Mouse (Mus musculus) cerebellum, adult 8-10 months (tissue): ENCODE measurements at regions not wholly inside any gene's neighbourhood (a gene's known extent, or its start where the extent isn't known, plus 50 kb on each side); places are given as distances from the start of the nearest gene placed in this dataset.

Experiments used
- DNase-seq: peaks from one replicate; pipeline ENCODE4 v3.0.0; 2022

GRCm38 (mm10) chr14:31946032-31946431 lies 82.8 kb upstream of the Galnt15 start:
- DNase-seq: no peak

DNA sequence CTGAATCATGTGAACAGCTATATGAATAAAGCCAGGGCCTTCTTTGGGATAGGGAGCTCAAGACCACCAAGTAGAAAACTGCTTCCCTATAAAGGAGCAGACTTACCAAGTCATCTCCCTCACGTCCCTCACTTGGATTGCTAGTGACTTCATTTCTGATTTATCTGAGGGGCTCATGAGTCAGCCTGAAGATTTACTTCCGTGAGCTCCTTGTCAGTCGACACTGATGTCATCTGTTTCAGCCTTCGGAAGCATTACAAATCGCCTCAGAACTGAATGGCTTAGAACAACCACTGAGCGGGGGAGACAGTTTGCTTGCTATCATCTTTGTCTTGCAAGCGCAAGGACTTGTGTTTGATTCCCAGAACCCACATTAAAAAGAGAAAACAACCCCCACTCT lies 81.5 kb upstream of the Galnt15 start:
- no peak for DNase-seq

DNA sequence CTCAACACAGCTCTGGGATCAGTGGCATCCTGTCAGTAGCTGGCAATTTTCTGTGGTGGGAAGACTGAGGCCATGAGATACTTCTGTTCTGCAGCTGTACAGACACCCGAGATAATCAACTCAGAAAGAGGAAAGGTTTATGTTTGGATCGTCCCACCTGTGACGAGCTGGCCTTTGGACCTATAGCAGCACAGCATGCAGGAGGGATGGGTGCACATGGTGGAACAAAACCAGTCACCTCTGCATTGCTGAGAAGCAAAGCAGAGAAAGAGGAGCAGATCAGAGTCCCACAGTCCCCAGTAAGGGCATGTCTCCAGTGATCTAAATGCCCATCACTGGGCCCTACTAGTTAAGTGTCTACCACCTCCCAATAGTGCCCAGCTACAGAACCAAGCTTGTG lies 76.9 kb upstream of the Galnt15 start:
- DNase-seq: no peak

DNA sequence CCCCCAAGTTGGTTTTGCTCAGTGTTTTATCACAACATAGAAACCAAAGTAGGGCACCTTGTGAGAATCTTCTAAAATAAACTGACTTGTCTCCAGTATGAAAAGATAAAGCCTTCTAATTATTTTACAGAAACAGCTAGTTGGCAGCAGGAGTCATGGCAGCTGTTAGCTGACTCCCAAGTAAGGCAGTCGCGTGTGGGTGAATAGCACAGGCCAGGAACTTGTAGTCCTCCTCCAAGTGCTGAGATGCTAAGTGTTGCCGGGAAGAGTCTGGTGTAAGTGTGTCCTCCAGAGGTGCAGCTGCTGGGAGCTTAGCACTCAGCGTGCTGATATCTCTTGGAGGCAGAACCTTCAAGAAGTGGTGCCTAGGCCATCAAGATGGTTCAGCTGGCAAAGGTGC lies 75.0 kb upstream of the Galnt15 start:
- DNase-seq: no peak

DNA sequence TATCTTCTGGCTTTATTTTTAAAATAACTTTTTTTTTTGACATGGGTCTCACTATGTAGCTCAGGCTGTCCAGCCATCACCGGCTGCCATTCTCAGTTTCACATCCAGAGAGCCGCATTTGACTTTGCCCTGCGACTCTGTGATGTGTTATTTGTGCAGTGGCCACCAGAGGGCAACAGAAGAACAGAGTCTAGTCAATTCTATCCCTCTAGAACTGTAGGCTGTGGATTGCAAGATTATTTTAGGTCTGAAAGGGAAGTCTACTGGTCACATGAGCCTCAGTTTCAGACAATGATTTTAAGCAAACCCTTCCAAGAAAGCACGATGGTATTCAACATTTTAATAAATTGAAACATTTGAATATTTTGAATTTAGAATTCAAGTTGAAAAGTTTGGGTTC lies 73.8 kb upstream of the Galnt15 start:
- DNase-seq: peak; percentile 92

DNA sequence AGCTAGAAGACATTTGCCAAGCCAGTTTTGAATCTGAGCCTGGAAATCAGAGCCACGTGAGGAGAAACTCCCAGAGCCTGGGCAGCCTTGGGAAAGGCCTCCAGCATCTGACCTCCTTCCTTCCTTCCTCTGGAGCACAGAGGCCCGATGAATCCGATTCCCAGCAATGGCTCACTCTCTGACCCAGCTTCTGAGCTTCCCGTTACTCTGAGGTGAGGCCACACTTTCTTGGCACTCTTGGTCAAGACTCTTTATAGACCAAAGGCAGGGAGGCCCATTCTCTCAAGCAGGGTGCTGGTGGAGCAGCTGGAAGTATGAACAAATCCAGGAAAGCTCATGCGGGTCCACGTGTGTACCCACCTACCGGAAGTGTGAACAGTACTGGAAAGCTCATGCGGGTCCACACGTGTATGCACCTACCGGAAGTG lies 71.6 kb upstream of the Galnt15 start:
- no peak for DNase-seq

- no peak for DNase-seq
These were observed 68.5 kb upstream of the Galnt15 start for GRCm38 (mm10) chr14:31960201-31960854.

DNA sequence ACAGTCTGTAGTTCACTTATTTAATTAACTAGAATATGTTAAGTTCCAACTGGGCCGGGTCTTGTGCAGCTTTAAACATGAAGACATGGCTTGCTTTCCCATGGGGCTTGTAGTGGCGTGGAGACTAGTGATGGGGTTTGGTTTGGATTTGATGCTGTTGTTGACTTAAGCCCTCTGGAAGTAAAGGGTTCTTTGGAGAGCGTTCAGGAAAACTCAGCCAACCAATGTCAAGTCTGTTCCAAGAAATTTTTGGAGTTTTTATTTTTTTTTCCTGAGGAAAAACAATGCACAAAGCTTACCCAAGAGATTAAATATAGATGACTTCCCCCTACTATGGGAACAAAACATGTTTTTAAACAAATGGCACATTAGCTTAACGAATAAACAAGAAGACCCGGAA lies 67.3 kb upstream of the Galnt15 start:
- no peak for DNase-seq

GRCm38 (mm10) chr14:31963131-31963911 lies 65.5 kb upstream of the Galnt15 start:
- no peak for DNase-seq

GRCm38 (mm10) chr14:31964076-31964475 lies 64.7 kb upstream of the Galnt15 start:
- no peak for DNase-seq

GRCm38 (mm10) chr14:31964831-31965230 lies 64.0 kb upstream of the Galnt15 start:
- DNase-seq: no peak

DNA sequence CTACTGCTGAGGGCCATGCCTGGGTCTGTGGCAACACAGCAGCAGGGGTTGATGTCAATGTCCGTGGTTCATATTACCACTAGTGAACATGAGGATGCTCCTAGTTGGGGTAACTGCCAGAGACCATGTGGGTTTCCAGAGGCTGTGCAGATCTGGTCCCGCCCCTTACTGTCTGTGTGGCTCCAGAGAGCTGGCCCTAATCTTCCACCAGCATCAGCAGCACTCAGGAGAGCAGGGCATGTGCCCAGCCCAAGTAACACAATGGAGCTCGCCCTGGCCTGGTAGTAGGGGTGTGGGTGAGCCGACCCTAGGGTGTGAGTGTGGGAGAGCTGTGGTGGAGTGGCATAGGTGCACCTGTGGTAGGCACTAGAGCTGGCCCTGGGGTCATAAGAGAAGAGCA lies 59.3 kb upstream of the Galnt15 start:
- no peak for DNase-seq

DNA sequence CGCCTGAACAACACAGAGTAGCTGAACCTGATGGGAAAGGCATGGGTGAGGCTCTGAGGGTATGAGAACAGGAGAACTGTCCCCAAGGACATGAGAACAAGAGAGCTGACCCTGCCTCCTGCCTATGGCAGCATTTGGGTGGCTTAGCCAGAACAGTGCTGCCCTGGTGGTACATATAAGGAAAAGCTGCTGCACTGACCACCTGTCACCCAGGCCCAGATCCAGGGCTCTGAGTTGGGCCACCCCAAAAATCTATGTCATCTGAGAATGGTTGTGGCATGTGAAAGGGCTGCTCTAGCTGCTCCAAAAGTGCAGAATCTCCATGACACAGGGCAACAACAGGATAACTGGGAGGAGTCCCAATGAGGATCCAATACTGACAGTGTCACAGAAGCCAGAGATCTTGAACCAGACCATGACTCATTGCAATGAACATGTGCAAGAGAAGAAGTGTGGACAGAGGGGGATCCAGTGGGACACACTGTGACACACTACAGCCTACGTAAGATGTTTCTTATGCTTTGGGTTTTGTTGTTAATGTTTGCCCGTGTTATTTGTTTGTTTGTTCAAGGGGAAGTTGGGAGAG lies 58.5 kb upstream of the Galnt15 start:
- no peak for DNase-seq

DNA sequence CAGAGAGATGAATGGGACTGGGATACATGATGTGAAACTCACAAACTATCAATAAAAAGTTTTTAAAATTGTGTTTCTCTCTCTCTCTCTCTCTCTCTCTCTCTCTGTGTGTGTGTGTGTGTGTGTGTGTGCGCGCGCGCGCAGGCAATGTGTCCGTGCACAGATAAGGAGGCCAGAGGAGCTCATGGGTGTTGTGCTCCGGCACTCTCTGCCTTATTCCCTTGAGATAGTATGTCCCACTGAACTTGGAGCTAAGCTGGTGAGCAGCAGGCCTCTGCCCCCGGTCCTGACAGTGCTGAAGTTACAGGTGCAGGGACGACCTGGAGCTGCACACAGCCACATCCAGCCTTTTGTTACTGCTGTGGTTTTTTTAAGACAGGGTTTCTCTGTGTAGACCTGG lies 57.9 kb upstream of the Galnt15 start:
- no peak for DNase-seq

GRCm38 (mm10) chr14:31973702-31974101 lies 55.1 kb upstream of the Galnt15 start:
- DNase-seq: no peak

DNA sequence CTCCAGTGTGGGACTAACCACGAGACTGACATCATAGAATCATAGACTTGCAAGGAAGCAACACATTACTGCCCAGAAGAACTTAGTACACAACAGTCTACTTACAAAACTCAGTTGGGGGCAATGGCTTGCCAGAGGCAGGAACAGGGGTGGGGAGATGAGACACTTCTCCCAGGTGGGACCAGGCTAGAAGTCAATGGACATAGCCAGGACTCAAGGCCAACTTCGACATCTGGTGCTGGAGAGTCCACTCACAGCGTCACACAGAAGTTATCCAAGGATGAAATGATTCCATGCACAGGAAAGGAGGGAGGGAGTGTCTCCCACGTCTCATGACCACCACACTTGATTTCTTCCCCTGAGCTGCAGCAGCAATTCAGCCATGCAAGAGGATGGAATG lies 50.6 kb upstream of the Galnt15 start:
- DNase-seq: no peak

- no peak for DNase-seq
These were observed 50.1 kb upstream of the Galnt15 start for GRCm38 (mm10) chr14:31978690-31979089.
